Mouse (Mus musculus) skeletal muscle tissue, adult 2 months (tissue): ENCODE measurements around the gene Zfp511.

Experiments used
- DNase-seq: peaks from one replicate; pipeline ENCODE4 v3.0.0-alpha.2; 2012; ENCODE audit warnings: low read depth, low spot score

The Zfp511 gene

GRCm38 (mm10) chr7:140048361-140049114, 12.3 kb downstream of the Zfp511 start, which contains the start of gene Msx3:
Gene Msx3 (minus strand): TSS chr7:140049089.
- DNase-seq: no peak

- no peak for DNase-seq
Observed at GRCm38 (mm10) chr7:140049115-140049689, 13.0 kb downstream of the Zfp511 start.

GRCm38 (mm10) chr7:140054124-140054523, 17.9 kb downstream of the Zfp511 start:
- DNase-seq: no peak

- DNase-seq: no peak
Observed at GRCm38 (mm10) chr7:140057413-140058407, 21.5 kb downstream of the Zfp511 start.

- no peak for DNase-seq
Observed at GRCm38 (mm10) chr7:140058528-140058927, 22.3 kb downstream of the Zfp511 start.

GRCm38 (mm10) chr7:140059601-140060000, 23.4 kb downstream of the Zfp511 start:
- no peak for DNase-seq

GRCm38 (mm10) chr7:140060936-140061831, 25.0 kb downstream of the Zfp511 start:
- DNase-seq: no peak

GRCm38 (mm10) chr7:140061832-140062130, 25.6 kb downstream of the Zfp511 start:
- DNase-seq: no peak

GRCm38 (mm10) chr7:140062307-140062706, 26.1 kb downstream of the Zfp511 start:
- no peak for DNase-seq

GRCm38 (mm10) chr7:140063092-140063491, 26.9 kb downstream of the Zfp511 start:
- DNase-seq: peak; percentile 52

GRCm38 (mm10) chr7:140067397-140067796, 31.2 kb downstream of the Zfp511 start:
- no peak for DNase-seq

GRCm38 (mm10) chr7:140070042-140070711, 34.0 kb downstream of the Zfp511 start:
- no peak for DNase-seq

- no peak for DNase-seq
Observed at GRCm38 (mm10) chr7:140077698-140078097, 41.5 kb downstream of the Zfp511 start.

GRCm38 (mm10) chr7:140078711-140079110, 42.5 kb downstream of the Zfp511 start:
- DNase-seq: peak; percentile 55

- DNase-seq: no peak
Observed at GRCm38 (mm10) chr7:140080503-140081156, 44.4 kb downstream of the Zfp511 start.

- DNase-seq: no peak
Observed at GRCm38 (mm10) chr7:140081408-140082241, 45.4 kb downstream of the Zfp511 start.

GRCm38 (mm10) chr7:140082242-140082678, 46.1 kb downstream of the Zfp511 start, which contains the start of gene Caly:
Gene Caly (minus strand): TSS chr7:140082548.
- no peak for DNase-seq
